Mouse (Mus musculus): Measurements from ENCODE around the gene Pla2g10. TPM values are rescaled to one million over a fixed set of nuclear protein-coding genes. Genes with fewer than 3 reads are reported as not detected.

Gene Pla2g10
- polyA plus RNA-seq, 1 experiment from 2014 or later, result 0.15 TPM

DNA sequence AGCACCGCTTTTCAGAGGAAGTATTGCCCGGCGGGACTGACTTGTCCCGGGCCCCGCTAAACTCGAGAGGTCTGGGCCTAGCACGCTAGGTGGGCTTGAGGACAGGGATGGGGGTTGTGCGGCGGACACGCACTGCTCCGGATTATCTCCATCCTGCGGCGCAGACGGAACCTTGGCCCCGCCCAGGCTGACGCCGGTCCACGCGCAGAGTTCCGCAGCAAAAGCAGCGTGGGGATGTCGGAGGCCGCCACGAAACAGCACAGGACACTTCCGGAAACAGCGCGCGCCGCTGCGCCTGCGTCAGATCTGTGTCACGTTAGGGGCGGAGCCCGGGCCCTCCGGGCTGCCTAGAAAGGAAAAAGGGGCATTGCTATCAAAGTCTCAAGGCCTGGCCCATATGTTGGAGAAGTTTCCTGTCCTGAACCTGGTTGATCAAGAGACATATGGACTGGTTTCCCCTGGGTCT, 62.9 kb downstream of the Pla2g10 start, which contains the start of gene Parn:
Gene Parn, minus strand, starts transcription at position 293 of the 466 bp plus-strand sequence.
- H3K27ac ChIP-seq, result peak within 1 kb of the TSS; percentile 90

More for the DNA sequence above, 62.9 kb downstream of the Pla2g10 start, which contains the start of gene Parn:
- peaks cover 26% of the 10 kb centered on the region for H3K36me3 ChIP-seq
- no peaks in the 10 kb centered on the region for H3K27me3 ChIP-seq (ENCODE audit: low read depth, poor library complexity, severe bottlenecking)
- WGBS, result under 1% methylated on average over 35 of the region's 35 CpGs
- H3K4me1 ChIP-seq, result peaks cover 12% of the 10 kb centered on the region
- DNase-seq (ENCODE audit: low spot score), result peak; percentile 94
- peak within 1 kb of the TSS; percentile 86 for H3K4me3 ChIP-seq
- H3K9me3 ChIP-seq (replicated peaks), result no peaks in the 10 kb centered on the region

Other genes with a start within 250 kb of the Pla2g10 start
- 43.0 and 46.6 TPM in 2 replicates for gene Parn, start 62.8 kb downstream of the Pla2g10 start, polyA plus RNA-seq (2016; fragmentation: Nextera tagmentation; extraction: Ambion mirVana)
- 31.3 and 37.4 TPM in 2 replicates for gene Bfar, start 59.1 kb downstream of the Pla2g10 start, polyA plus RNA-seq (2016; fragmentation: Nextera tagmentation; extraction: Ambion mirVana)
- gene 3110001I22Rik, start 59.1 kb downstream of the Pla2g10 start, polyA plus RNA-seq (2016; fragmentation: Nextera tagmentation; extraction: Ambion mirVana), result 7.3 and 8.2 TPM in 2 replicates
- 89.8 and 92.9 TPM in 2 replicates for gene Rrn3, start 49.7 kb upstream of the Pla2g10 start, polyA plus RNA-seq (2016; fragmentation: Nextera tagmentation; extraction: Ambion mirVana)
- gene Ntan1, start 87.9 kb upstream of the Pla2g10 start, polyA plus RNA-seq (2016; fragmentation: Nextera tagmentation; extraction: Ambion mirVana), result 110 and 144 TPM in 2 replicates
- gene Pdxdc1, start 172.1 kb upstream of the Pla2g10 start, polyA plus RNA-seq (2016; fragmentation: Nextera tagmentation; extraction: Ambion mirVana), result 65.1 and 86.5 TPM in 2 replicates
- 2.4 and 2.8 TPM in 2 replicates for gene Mpv17l, start 172.2 kb upstream of the Pla2g10 start, polyA plus RNA-seq (2016; fragmentation: Nextera tagmentation; extraction: Ambion mirVana)